Mouse (Mus musculus) liver, embryonic 11.5 days (tissue): ENCODE data around the gene Rad54l. TPM values are rescaled to one million over a fixed set of nuclear protein-coding genes. Genes with fewer than 3 reads are reported as not detected.
A peak's percentile ranks its signal among the peaks of the same experiment; 100 is the strongest.

Experiments used
- ATAC-seq: fragments of 200-750 bp; cut with Nextera tagmentation; replicated peaks from 2 replicates; pipeline ENCODE4 v1.8.0; 2017; ENCODE audit warnings: moderate number of reproducible peaks, mild to moderate bottlenecking, moderate TSS enrichment, moderate library complexity; ENCODE audit not compliant: low FRiP score
- DNase-seq: peaks from one replicate; pipeline ENCODE4 v3.0.0-alpha.2; 2017; ENCODE audit warnings: low spot score
- H3K27ac ChIP-seq: fragments of 300-500 bp; sonication (generic); 2 replicates; pipeline ENCODE4 v1.5.1; 2014; ENCODE audit warnings: mild to moderate bottlenecking, low read depth, low read length, control low read depth
- H3K27me3 ChIP-seq: fragments of 300-500 bp; sonication (generic); replicated peaks from 2 replicates; pipeline ENCODE4 v1.6.1; 2014; ENCODE audit warnings: low read length, mixed read lengths; ENCODE audit not compliant: control insufficient read depth, insufficient read depth
- H3K36me3 ChIP-seq: fragments of 300-500 bp; sonication (generic); 2 replicates; pipeline ENCODE4 v1.6.1; 2014; ENCODE audit warnings: mild to moderate bottlenecking, low read length, moderate library complexity, mixed read lengths; ENCODE audit not compliant: control insufficient read depth, insufficient read depth
- H3K4me1 ChIP-seq: fragments of 300-500 bp; sonication (generic); replicated peaks from 2 replicates; pipeline ENCODE4 v1.6.1; 2014; ENCODE audit warnings: low read length, mixed read lengths; ENCODE audit not compliant: control insufficient read depth, insufficient read depth
- H3K4me2 ChIP-seq: fragments of 300-500 bp; sonication (generic); 2 replicates; pipeline ENCODE4 v1.6.1; 2014; ENCODE audit warnings: mild to moderate bottlenecking, control low read depth, moderate library complexity
- H3K4me3 ChIP-seq: fragments of 300-500 bp; sonication (generic); 2 replicates; pipeline ENCODE4 v1.5.1; 2014; ENCODE audit warnings: low read depth, low read length, control low read depth
- H3K9ac ChIP-seq: fragments of 300-500 bp; sonication (generic); 2 replicates; pipeline ENCODE4 v1.6.1; 2014; ENCODE audit warnings: low read depth, low read length, control low read depth
- H3K9me3 ChIP-seq: fragments of 300-500 bp; sonication (generic); 2 replicates; pipeline ENCODE4 v1.6.1; 2016; ENCODE audit warnings: low read length, inconsistent platforms, mixed read lengths; ENCODE audit not compliant: control insufficient read depth
- whole genome bisulfite sequencing: fragments of 180-500 bp; shearing (Covaris S2); extraction: QIAGEN DNeasy Blood & Tissue Kit; methylation state at CpG from one replicate; pipeline ENCODE4 v1.1.7; 2014; 5-methylcytosine and 5-hydroxymethylcytosine counted together
- polyA plus RNA-seq: library from polyadenylated mRNA; unstranded; fragments of >200 nt; fragmentation: Nextera tagmentation; extraction: Ambion mirVana; gene quantifications from 2 replicates; pipeline ENCODE4 v1.2.1, GENCODE M21; 2014

Gene Rad54l
- polyA plus RNA-seq, 1 experiment from 2014 or later: 59.4 TPM

DNA sequence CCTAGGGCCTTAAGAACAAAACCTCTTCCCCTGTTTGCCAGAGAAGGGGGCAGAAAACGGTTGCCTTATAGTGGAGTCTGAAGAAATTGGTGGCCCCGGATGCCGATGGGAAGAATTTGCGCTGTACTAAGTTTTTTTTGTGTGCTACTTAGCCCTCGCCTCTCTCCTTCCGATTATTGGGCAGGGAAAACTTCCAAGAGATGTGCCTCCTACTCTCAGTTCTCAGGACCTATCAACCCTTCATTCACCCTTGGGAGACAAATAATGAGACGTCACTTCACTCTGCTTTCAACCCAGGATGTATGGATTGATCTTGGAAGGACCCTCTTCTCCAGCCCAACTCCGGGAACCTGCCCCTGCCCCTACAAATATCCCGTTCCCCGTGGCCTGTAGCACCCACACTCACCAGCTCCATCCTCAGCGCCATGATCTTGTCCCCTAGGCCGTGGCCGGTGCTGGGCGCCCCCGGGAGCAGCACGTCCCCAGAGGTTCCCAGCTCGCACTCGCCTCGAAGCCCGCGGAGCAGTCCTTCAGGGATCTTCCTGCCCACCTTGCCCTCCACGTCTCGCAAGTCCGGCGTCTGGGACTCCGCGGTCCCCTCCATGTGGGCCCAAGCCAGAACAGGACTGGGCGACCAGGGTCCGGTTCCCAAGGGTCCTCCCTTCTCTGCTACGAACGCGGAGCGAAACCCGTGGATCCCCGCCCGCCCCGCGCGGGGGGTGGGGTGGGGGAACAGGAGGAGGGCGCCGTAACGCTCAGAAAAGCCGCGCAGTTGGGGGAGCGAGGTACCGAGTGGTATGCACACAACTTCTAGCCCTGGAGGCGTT is 20.6 kb upstream of the Rad54l start:
- peaks cover 22% of the 10 kb centered on the region; the same call in 1 of the 2 replicates for H3K27me3 ChIP-seq
- H3K4me2 ChIP-seq: peak overlapping the region; percentile 98
- peak overlapping the region; percentile 66 for H3K4me3 ChIP-seq
- H3K27ac ChIP-seq: no peak overlapping the region
- peak; percentile 67 for DNase-seq
- H3K4me1 ChIP-seq: peaks cover 3% of the 10 kb centered on the region; the same call in 1 of the 2 replicates
- 1% methylated on average over 43 of the region's 47 CpGs for WGBS
- peaks cover 3% of the 10 kb centered on the region; the same call in 1 of the 2 replicates for H3K9me3 ChIP-seq
- peak; percentile 62 for ATAC-seq
- H3K36me3 ChIP-seq: no peaks in the 10 kb centered on the region
- peak overlapping the region; percentile 66 for H3K9ac ChIP-seq

DNA sequence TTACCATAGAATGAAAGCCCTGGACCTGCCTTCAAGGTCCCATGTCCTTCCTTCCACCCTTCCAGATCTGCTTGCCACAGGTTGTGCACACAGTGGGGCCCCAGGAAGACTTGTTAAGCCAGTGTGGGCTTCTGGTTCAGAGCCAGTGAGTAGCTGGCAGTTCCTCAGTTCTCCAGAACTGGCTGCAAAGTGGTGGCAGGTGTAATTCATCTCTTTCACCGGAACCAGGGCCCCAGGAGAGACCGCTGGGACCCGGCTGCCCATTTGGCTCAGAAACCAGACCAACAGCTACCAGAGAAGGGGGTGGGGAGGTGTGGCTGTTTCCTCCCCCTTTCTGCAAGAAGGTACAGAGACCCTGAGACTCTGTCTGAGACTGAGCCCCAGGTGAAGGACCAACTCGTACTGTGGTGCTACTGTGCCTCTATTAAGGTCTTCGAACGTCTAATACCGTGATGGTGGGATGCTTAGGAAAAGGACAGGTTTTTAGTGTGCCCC is 19.9 kb upstream of the Rad54l start:
- Histone ChIP-seq H3K4me1 (peaks cover 3% of the 10 kb centered on the region; the same call in 1 of the 2 replicates), H3K27ac (no peak overlapping the region), H3K9ac (no peak overlapping the region), H3K4me3 (peak overlapping the region; percentile 66; the same call in 1 of the 2 replicates), H3K9me3 (peaks cover 3% of the 10 kb centered on the region; the same call in 1 of the 2 replicates), H3K36me3 (no peaks in the 10 kb centered on the region), H3K27me3 (peaks cover 22% of the 10 kb centered on the region; the same call in 1 of the 2 replicates), H3K4me2 (peak overlapping the region; percentile 98)
- WGBS: 12% methylated on average over 7 of the region's 7 CpGs
- no peak for ATAC-seq
- no peak for DNase-seq

DNA sequence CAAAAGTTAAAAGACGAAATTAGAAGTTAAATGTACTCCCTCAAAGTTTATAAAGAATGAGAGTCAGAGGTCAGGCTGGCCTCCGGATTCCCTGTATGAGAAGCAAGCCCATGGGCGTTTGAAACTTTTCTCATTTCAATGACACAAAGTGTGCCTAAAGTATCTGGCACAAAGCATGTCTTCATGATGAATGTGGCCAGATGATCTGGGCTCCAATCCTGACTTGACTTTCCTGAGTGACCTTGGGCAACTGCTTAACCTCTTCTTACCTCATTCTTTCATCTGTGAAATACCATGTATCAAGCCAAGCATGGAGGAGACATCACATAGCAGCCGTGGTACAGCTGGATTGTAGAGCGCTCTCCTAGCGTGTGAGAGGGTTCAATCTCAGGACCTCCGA is 18.8 kb upstream of the Rad54l start:
- Histone ChIP-seq H3K4me1 (peaks cover 3% of the 10 kb centered on the region; the same call in 1 of the 2 replicates), H3K27me3 (peaks cover 22% of the 10 kb centered on the region; the same call in 1 of the 2 replicates), H3K36me3 (no peaks in the 10 kb centered on the region), H3K9ac (no peak overlapping the region), H3K9me3 (peaks cover 2% of the 10 kb centered on the region; the same call in 1 of the 2 replicates), H3K4me3 (no peak overlapping the region), H3K27ac (no peak overlapping the region), H3K4me2 (no peak overlapping the region)
- 79% methylated on average over 7 of the region's 7 CpGs for WGBS
- DNase-seq (no peak), ATAC-seq (no peak)

DNA sequence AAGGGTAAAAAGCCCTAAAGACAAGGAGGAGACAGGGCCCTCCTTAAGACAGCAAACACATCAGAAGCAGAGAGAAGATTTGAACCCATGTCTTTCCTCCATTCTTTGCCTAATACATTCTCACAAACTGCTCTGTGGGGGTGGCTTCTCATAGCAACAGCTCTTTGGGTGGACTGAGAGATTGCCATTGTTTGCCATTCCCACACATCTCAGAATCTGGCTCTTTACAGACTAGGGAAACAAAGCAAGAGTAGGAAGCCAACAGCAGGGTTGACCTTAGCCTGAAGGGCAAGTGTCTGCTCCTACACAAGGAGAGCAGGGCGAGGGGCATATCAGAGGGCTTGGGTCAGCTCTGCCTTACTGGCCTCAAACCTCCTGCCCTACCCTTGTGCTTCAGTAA is 18.2 kb upstream of the Rad54l start:
- 79% methylated on average over 1 of the region's 1 CpGs for WGBS
- peaks cover 22% of the 10 kb centered on the region; the same call in 1 of the 2 replicates for H3K27me3 ChIP-seq
- H3K27ac ChIP-seq: no peak overlapping the region
- H3K36me3 ChIP-seq: no peaks in the 10 kb centered on the region
- ATAC-seq (no peak), DNase-seq (no peak)
- no peaks in the 10 kb centered on the region for H3K9me3 ChIP-seq
- no peak overlapping the region for H3K4me2 ChIP-seq
- H3K9ac ChIP-seq: no peak overlapping the region
- H3K4me3 ChIP-seq: no peak overlapping the region
- H3K4me1 ChIP-seq: peaks cover 3% of the 10 kb centered on the region; the same call in 1 of the 2 replicates

DNA sequence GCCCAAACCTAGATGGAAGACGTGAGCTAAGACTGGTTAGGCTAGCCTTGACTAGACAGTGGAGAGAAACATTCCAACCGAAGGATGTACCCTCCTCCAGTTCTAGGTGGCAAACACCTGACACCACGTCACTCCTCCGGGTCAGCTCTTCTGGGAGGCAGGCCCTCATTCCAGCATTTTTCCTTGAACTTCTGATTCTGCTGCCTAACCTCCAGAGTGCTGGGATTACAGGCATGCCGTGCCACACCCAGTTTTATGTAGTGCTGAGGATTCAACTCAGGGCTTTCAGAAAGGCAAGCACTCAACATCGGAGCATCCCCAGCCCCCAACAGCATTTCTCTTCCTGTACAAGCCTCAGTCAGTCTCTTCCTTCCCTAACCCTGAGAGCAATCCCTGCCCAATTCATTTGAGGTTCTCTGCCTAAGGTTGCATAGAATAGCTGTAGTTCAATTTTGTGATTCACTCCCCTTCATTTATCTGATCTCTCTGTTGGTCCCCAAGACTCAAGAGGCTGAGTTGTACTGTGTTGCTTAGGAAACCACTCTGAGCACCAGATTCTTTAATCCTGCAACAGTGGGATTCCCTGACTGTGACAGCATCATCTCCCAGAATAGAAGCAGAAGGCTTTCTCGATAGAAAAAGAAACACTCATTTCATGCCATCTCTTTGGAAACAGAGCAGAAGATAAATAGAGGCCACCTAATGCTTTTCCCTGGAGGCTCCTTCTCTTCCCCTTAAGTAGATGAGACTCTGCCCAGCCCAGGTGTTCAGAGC is 17.5 kb upstream of the Rad54l start:
- DNase-seq (no peak), ATAC-seq (no peak)
- Histone ChIP-seq H3K36me3 (no peaks in the 10 kb centered on the region), H3K27me3 (peaks cover 22% of the 10 kb centered on the region; the same call in 1 of the 2 replicates), H3K27ac (no peak overlapping the region), H3K4me1 (peaks cover 3% of the 10 kb centered on the region; the same call in 1 of the 2 replicates), H3K9me3 (no peaks in the 10 kb centered on the region), H3K9ac (no peak overlapping the region), H3K4me3 (no peak overlapping the region), H3K4me2 (no peak overlapping the region)
- WGBS: 76% methylated on average over 7 of the region's 7 CpGs

DNA sequence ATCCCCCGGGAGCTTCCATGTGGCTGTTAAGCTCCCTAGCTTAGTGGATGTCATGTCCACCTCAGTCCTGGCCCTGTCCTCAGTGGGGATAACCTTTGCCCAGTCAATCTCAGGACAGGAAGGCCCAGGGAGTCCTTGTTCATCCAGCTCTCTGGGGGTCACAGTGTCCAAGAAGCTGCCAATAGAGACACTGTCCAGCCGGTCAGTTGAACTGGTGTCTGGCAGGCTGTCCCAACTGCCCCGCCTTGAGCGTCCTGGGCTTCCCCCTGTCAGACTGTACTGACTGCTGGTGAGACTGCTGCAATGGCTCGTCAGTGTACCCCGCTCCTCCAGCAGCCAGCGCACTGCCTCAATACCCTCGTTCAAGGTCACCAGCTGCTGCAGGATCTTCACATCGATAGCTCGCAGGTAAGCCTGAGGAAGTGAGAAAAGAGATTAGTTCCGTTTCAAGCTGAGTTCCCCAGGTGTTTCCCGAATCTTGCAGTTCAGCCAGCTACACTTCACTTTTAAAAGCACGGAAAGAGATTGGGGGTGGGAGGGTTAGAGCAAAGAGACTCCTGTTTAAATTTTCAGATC is 14.0 kb upstream of the Rad54l start:
- H3K4me2 ChIP-seq: no peak overlapping the region
- no peak overlapping the region for H3K9ac ChIP-seq
- no peak overlapping the region for H3K27ac ChIP-seq
- peaks cover 7% of the 10 kb centered on the region; the same call in 1 of the 2 replicates for H3K27me3 ChIP-seq
- no peak overlapping the region for H3K4me3 ChIP-seq
- no peak for DNase-seq
- no peaks in the 10 kb centered on the region for H3K4me1 ChIP-seq
- H3K36me3 ChIP-seq: no peaks in the 10 kb centered on the region
- WGBS: 41% methylated on average over 13 of the region's 13 CpGs
- H3K9me3 ChIP-seq: no peaks in the 10 kb centered on the region
- no peak for ATAC-seq

DNA sequence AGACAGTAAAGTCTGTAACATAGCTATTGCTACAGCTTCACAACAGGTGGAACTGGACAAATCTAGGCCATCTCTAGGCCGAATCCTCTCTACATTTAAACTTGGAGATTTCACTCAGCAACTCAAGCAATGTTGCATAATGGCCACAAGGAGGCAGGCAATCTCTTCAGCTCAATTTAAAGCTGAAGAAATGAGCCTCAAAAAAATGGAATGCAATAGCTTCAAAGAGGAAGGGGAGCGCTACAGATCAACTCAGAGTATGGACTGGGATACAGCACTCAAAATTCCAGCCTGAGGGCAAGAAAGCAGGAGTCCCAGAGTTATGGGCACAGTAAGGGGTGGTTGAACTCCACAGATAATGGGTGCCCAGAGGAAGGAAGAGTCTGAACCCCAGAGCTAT is 11.5 kb upstream of the Rad54l start:
- no peak overlapping the region for H3K4me2 ChIP-seq
- H3K27me3 ChIP-seq: no peaks in the 10 kb centered on the region
- H3K4me1 ChIP-seq: no peaks in the 10 kb centered on the region
- no peak overlapping the region for H3K9ac ChIP-seq
- WGBS: 42% methylated on average over 2 of the region's 2 CpGs
- no peak overlapping the region for H3K4me3 ChIP-seq
- DNase-seq (no peak), ATAC-seq (no peak)
- no peaks in the 10 kb centered on the region for H3K36me3 ChIP-seq
- H3K27ac ChIP-seq: no peak overlapping the region
- no peaks in the 10 kb centered on the region for H3K9me3 ChIP-seq

DNA sequence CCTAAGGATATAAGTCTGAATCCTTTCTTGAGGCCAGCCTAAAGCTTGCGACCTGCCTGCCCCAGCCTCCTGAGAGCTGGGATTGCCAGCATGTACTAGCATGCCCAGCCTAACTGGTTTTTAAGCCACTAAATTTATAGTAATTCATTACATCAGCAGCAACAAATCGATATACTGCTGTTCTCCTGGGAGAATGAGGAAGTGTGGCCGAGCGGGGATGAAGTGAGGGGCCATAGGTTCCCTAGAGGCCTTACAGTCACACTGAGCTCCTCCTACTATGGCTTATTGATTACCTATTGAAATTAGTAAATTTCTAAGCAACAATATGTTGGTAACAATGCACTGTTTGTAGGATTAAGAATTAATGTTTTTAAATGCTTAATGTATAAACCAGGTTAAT is 9.6 kb upstream of the Rad54l start:
- H3K27ac ChIP-seq: no peak overlapping the region
- no peaks in the 10 kb centered on the region for H3K4me1 ChIP-seq
- WGBS: 66% methylated on average over 4 of the region's 4 CpGs
- no peak overlapping the region for H3K4me2 ChIP-seq
- H3K27me3 ChIP-seq: no peaks in the 10 kb centered on the region
- no peak for ATAC-seq
- H3K36me3 ChIP-seq: no peaks in the 10 kb centered on the region
- no peak overlapping the region for H3K9ac ChIP-seq
- H3K9me3 ChIP-seq: no peaks in the 10 kb centered on the region
- no peak for DNase-seq
- H3K4me3 ChIP-seq: no peak overlapping the region
